Mouse (Mus musculus): ENCODE results near the gene Sbk1. TPM values are rescaled to one million over a fixed set of nuclear protein-coding genes. Genes with fewer than 3 reads are reported as not detected.
A peak's percentile ranks its signal among the peaks of the same experiment; 100 is the strongest.

Gene Sbk1
- total and polyA plus RNA-seq, 2 experiments from 2014 or later = 204 to 497 TPM

- H3K27ac ChIP-seq (ENCODE audit: low read depth, low read length) = peak overlapping the region; percentile 67
- ATAC-seq (0 out of 2 replicates have a peak, but pooled peaks have one; percentile 16), DNase-seq (peak; percentile 61)
- H3K4me2 ChIP-seq (ENCODE audit: low read depth) = peak overlapping the region; percentile 9; the same call in 1 of the 2 replicates
- H3K27me3 ChIP-seq (ENCODE audit: insufficient read depth, low read length) = no peaks in the 10 kb centered on the region
- peaks cover 32% of the 10 kb centered on the region for H3K4me1 ChIP-seq (ENCODE audit: insufficient read depth)
- 42% methylated on average over 10 of the region's 10 CpGs for WGBS
- H3K36me3 ChIP-seq (ENCODE audit: insufficient read depth) = peaks cover 33% of the 10 kb centered on the region
- TF ChIP-seq CTCF (IDR thresholded peaks at IDR 0.05; ENCODE audit: low read depth) = no peak
- no peaks in the 10 kb centered on the region for H3K9me3 ChIP-seq (ENCODE audit: low read length)
- no peak overlapping the region for H3K4me3 ChIP-seq (ENCODE audit: low read depth, low read length)
- no peak overlapping the region for H3K9ac ChIP-seq
Observed at GRCm38 (mm10) chr7:126287493-126288103, 15.2 kb downstream of the Sbk1 start.

- H3K4me2 ChIP-seq (ENCODE audit: low read depth) = peak overlapping the region; percentile 9; the same call in 1 of the 2 replicates
- peaks cover 38% of the 10 kb centered on the region for H3K36me3 ChIP-seq (ENCODE audit: insufficient read depth)
- 69% methylated on average over 2 of the region's 2 CpGs for WGBS
- ATAC-seq = no peak
- no peaks in the 10 kb centered on the region for H3K27me3 ChIP-seq (ENCODE audit: insufficient read depth, low read length)
- no peak for TF ChIP-seq CTCF (IDR thresholded peaks at IDR 0.05; ENCODE audit: low read depth)
- no peaks in the 10 kb centered on the region for H3K9me3 ChIP-seq (ENCODE audit: low read length)
- no peak overlapping the region for H3K4me3 ChIP-seq (ENCODE audit: low read depth, low read length)
- peak overlapping the region; percentile 67 for H3K27ac ChIP-seq (ENCODE audit: low read depth, low read length)
- peaks cover 32% of the 10 kb centered on the region for H3K4me1 ChIP-seq (ENCODE audit: insufficient read depth)
- no peak for DNase-seq
- no peak overlapping the region for H3K9ac ChIP-seq
Observed at GRCm38 (mm10) chr7:126288104-126288497, 15.7 kb downstream of the Sbk1 start.

- H3K27ac ChIP-seq (ENCODE audit: low read depth, low read length) = peak overlapping the region; percentile 67; the same call in 1 of the 2 replicates
Observed at GRCm38 (mm10) chr7:126288571-126289091, 16.2 kb downstream of the Sbk1 start.

GRCm38 (mm10) chr7:126289371-126289770, 17.0 kb downstream of the Sbk1 start:
- no peak for DNase-seq
- no peaks in the 10 kb centered on the region for H3K9me3 ChIP-seq (ENCODE audit: low read length)
- no peak overlapping the region for H3K4me3 ChIP-seq (ENCODE audit: low read depth, low read length)
- H3K27ac ChIP-seq (ENCODE audit: low read depth, low read length) = no peak overlapping the region
- no peak overlapping the region for H3K9ac ChIP-seq
- no peak for TF ChIP-seq CTCF (IDR thresholded peaks at IDR 0.05; ENCODE audit: low read depth)
- no peak for ATAC-seq
- no peak overlapping the region for H3K4me2 ChIP-seq (ENCODE audit: low read depth)
- WGBS = 65% methylated on average over 7 of the region's 7 CpGs
- peaks cover 32% of the 10 kb centered on the region for H3K4me1 ChIP-seq (ENCODE audit: insufficient read depth)
- H3K27me3 ChIP-seq (ENCODE audit: insufficient read depth, low read length) = no peaks in the 10 kb centered on the region
- H3K36me3 ChIP-seq (ENCODE audit: insufficient read depth) = peaks cover 42% of the 10 kb centered on the region

More at GRCm38 (mm10) chr7:126288571-126289091, 16.2 kb downstream of the Sbk1 start:
- WGBS = 43% methylated on average over 13 of the region's 13 CpGs
- no peak overlapping the region; the same call in 1 of the 2 replicates for H3K4me2 ChIP-seq (ENCODE audit: low read depth)
- DNase-seq (peak; percentile 75), ATAC-seq (peak; percentile 86)
- no peaks in the 10 kb centered on the region for H3K27me3 ChIP-seq (ENCODE audit: insufficient read depth, low read length)
- TF ChIP-seq CTCF (IDR thresholded peaks at IDR 0.05; ENCODE audit: low read depth) = no peak
- H3K36me3 ChIP-seq (ENCODE audit: insufficient read depth) = peaks cover 41% of the 10 kb centered on the region
- H3K4me1 ChIP-seq (ENCODE audit: insufficient read depth) = peaks cover 32% of the 10 kb centered on the region
- no peak overlapping the region for H3K4me3 ChIP-seq (ENCODE audit: low read depth, low read length)
- H3K9me3 ChIP-seq (ENCODE audit: low read length) = no peaks in the 10 kb centered on the region
- H3K9ac ChIP-seq = no peak overlapping the region

GRCm38 (mm10) chr7:126289956-126290355, 17.5 kb downstream of the Sbk1 start:
- ATAC-seq (no peak), DNase-seq (no peak)
- Histone ChIP-seq H3K4me1 (ENCODE audit: insufficient read depth) (peaks cover 32% of the 10 kb centered on the region), H3K4me3 (ENCODE audit: low read depth, low read length) (no peak overlapping the region), H3K36me3 (ENCODE audit: insufficient read depth) (peaks cover 48% of the 10 kb centered on the region), H3K9me3 (ENCODE audit: low read length) (no peaks in the 10 kb centered on the region), H3K27me3 (ENCODE audit: insufficient read depth, low read length) (no peaks in the 10 kb centered on the region), H3K9ac (no peak overlapping the region), H3K27ac (ENCODE audit: low read depth, low read length) (no peak overlapping the region), H3K4me2 (ENCODE audit: low read depth) (no peak overlapping the region)
- no peak for TF ChIP-seq CTCF (IDR thresholded peaks at IDR 0.05; ENCODE audit: low read depth)
- WGBS = 97% methylated on average over 7 of the region's 7 CpGs

DNA sequence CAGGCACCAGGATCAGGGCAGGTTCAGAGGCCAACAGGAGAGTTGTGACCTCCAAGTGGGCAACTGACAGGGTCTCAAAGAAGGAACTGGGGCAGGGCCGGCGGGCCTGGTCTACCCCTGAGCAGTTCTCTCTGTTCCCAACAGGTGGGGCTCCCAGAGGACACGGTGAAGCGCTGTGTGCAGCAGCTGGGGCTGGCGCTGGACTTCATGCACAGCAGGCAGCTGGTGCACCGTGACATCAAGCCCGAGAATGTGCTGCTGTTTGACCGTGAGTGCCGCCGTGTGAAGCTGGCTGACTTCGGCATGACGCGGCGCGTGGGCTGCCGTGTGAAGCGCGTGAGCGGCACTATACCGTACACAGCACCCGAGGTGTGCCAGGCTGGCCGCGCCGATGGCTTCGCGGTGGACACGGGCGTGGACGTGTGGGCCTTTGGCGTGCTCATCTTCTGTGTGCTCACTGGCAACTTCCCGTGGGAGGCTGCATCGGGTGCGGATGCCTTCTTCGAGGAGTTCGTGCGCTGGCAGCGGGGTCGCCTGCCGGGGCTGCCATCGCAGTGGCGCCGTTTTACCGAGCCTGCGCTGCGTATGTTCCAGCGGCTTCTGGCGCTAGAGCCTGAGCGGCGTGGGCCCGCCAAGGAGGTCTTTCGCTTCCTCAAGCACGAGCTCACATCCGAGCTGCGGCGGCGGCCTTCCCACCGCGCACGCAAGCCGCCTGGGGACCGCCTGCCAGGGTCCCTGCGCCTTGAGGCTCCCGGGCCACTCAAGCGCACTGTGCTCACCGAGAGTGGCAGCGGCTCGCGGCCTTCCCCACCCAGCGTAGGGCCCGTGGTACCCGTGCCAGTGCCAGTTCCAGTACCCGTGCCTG, 19.5 kb downstream of the Sbk1 start:
- Histone ChIP-seq H3K27me3 (ENCODE audit: insufficient read depth, low read length) (no peaks in the 10 kb centered on the region), H3K36me3 (ENCODE audit: insufficient read depth) (peaks cover 52% of the 10 kb centered on the region), H3K9ac (no peak overlapping the region), H3K4me1 (ENCODE audit: insufficient read depth) (peaks cover 19% of the 10 kb centered on the region), H3K4me3 (ENCODE audit: low read depth, low read length) (no peak overlapping the region), H3K27ac (ENCODE audit: low read depth, low read length) (no peak overlapping the region), H3K9me3 (ENCODE audit: low read length) (no peaks in the 10 kb centered on the region), H3K4me2 (ENCODE audit: low read depth) (no peak overlapping the region)
- no peak for ATAC-seq
- no peak for TF ChIP-seq CTCF (IDR thresholded peaks at IDR 0.05; ENCODE audit: low read depth)
- DNase-seq = no peak
- 95% methylated on average over 72 of the region's 72 CpGs for WGBS
